Comparison of ENCODE assay signal across 8 mouse cellular contexts in genomic region chr1:76039029-76039655, GRCm38 (mm10).
DNase-seq lines count a peak whose midpoint lies in the region; ATAC-seq and TF ChIP-seq lines count a peak whose summit lies in the region.
"Had no signal": no experiment of that assay in that cellular context is flagged by ENCODE, and none has a peak within 500 bp of the region (broad histone marks: within the 10 kb centered on the region; RNA-seq: fewer than 3 reads in every experiment).

No protein-coding gene starts in this region.

- no peaks in the 10 kb centered on the region for H3K9me3 ChIP-seq in liver, postnatal 0 days (ENCODE audit: low read length)

- no peak overlapping the region for H3K9ac ChIP-seq in liver, postnatal 0 days (replicated peaks)

- no peak for TF ChIP-seq EP300 in liver, postnatal 0 days (IDR thresholded peaks at IDR 0.05; ENCODE audit: low read depth)

- no peak overlapping the region for H3K4me3 ChIP-seq in liver, postnatal 0 days (ENCODE audit: low read depth, low read length)
- H3K4me3 ChIP-seq: myocyte had no signal

- H3K27me3 ChIP-seq in liver, postnatal 0 days (ENCODE audit: insufficient read depth, low read length) = no peaks in the 10 kb centered on the region

- H3K4me2 ChIP-seq in liver, postnatal 0 days (ENCODE audit: low read depth, low read length) = no peak overlapping the region

- peak; percentile 19; the same call in 1 of the 2 replicates for TF ChIP-seq CTCF in liver, postnatal 0 days (IDR thresholded peaks at IDR 0.05; ENCODE audit: low read depth)

- H3K4me1 ChIP-seq in liver, postnatal 0 days (ENCODE audit: insufficient read depth) = no peaks in the 10 kb centered on the region

- ATAC-seq in liver, postnatal 0 days = no peak

- H3K36me3 ChIP-seq in liver, postnatal 0 days (replicated peaks; ENCODE audit: insufficient read depth, low read length) = no peaks in the 10 kb centered on the region

- no peak overlapping the region for H3K27ac ChIP-seq in liver, postnatal 0 days (ENCODE audit: low read depth)

- DNase-seq in Muller cell, postnatal 12 days (ENCODE audit: inconsistent ontology term) = peak; percentile 94
- peak; percentile 83 for DNase-seq in brain, adult 2 months (ENCODE audit: low read depth, low spot score)
- DNase-seq in gastrocnemius, adult 8-10 months (ENCODE audit: low spot score in 2 of 2) = peak; percentile 6 to 30
- peak; percentile 84 for DNase-seq in kidney, postnatal 10 days
- DNase-seq in liver, postnatal 0 days = peak; percentile 22
- DNase-seq in testis, postnatal 10 days (ENCODE audit: low spot score) = peak; percentile 51
- DNase-seq in natural killer cell, adult 2 months (ENCODE audit: low spot score in 2 of 2) = no peak

- 64% methylated on average over 4 of the region's 4 CpGs for WGBS in liver, postnatal 0 days (ENCODE audit: insufficient replicate concordance)

Comparison
In these comparisons a context has a peak if more than half of its experiments do, and no peak if none do; other contexts are left out.
1. DNase-seq: peak in Muller cell, postnatal 12 days (single experiment), brain, adult 2 months (single experiment), gastrocnemius, adult 8-10 months (2 of 2), kidney, postnatal 10 days (single experiment), liver, postnatal 0 days (single experiment) and testis, postnatal 10 days (single experiment); none in natural killer cell, adult 2 months (0 of 2).